Mouse (Mus musculus) bone marrow macrophage, adult 2 months (primary cell): Measurements from ENCODE around the gene Bnip3. TPM values are rescaled to one million over a fixed set of nuclear protein-coding genes. Genes with fewer than 3 reads are reported as not detected.

Source experiments
- H3K27ac ChIP-seq: 2 replicates; pipeline ENCODE4 v1.5.1; 2012; ENCODE audit warnings: low read depth, low read length; ENCODE audit not compliant: insufficient read depth
- H3K4me1 ChIP-seq: 2 replicates; pipeline ENCODE4 v1.6.1; 2012; ENCODE audit warnings: low read length; ENCODE audit not compliant: control insufficient read depth, insufficient read depth
- H3K4me3 ChIP-seq: 2 replicates; pipeline ENCODE4 v1.5.1; 2012; ENCODE audit warnings: mild to moderate bottlenecking, low read length, moderate library complexity; ENCODE audit not compliant: insufficient read depth
- CTCF ChIP-seq: IDR thresholded peaks from 2 replicates; pipeline ENCODE4 v1.5.1; 2012; ENCODE audit warnings: low read depth, mild to moderate bottlenecking, low read length, moderate library complexity
- POLR2A ChIP-seq: IDR thresholded peaks from 2 replicates; pipeline ENCODE4 v1.6.1; 2012; ENCODE audit warnings: mild to moderate bottlenecking, low read depth, low read length, borderline replicate concordance
- polyA plus RNA-seq: library from polyadenylated mRNA; stranded (reverse); fragments of >200 nt; gene quantifications from 2 replicates; pipeline ENCODE4 v1.2.4, GENCODE M21; 2012; ENCODE audit not compliant: missing spikeins, insufficient read depth, insufficient read length

Bnip3 gene
- polyA plus RNA-seq, 1 experiment = 42.6 TPM

GRCm38 (mm10) chr7:138868316-138868715 is 41.0 kb downstream of the Bnip3 start:
- Histone ChIP-seq H3K27ac (no peak overlapping the region), H3K4me1 (no peaks in the 10 kb centered on the region), H3K4me3 (no peak overlapping the region)
- no peak for TF ChIP-seq CTCF
- no peak for TF ChIP-seq POLR2A

GRCm38 (mm10) chr7:138867286-138867685 is 42.0 kb downstream of the Bnip3 start:
- no peak overlapping the region for H3K27ac ChIP-seq
- H3K4me1 ChIP-seq = no peaks in the 10 kb centered on the region
- H3K4me3 ChIP-seq = no peak overlapping the region
- TF ChIP-seq CTCF (no peak), POLR2A (no peak)

DNA sequence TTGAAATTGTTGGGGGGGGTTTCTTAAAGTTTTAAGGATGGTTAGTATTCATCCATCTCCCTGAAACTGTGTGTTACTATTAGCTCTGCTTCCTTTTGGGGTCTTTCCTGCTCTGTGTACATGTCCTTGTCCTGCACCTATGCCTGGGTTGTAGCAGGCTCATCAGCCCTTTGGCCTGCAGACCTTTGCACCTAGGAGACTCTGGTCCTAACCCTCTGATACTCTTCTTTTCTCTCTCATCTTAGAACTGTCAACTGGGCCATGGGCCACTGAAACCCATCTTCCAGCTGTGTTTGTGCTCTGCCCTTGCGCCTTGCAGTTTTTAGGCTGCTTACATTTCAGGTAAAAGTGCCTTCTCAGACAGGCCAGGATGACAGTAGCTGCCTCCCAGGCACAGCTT is 44.5 kb downstream of the Bnip3 start:
- no peaks in the 10 kb centered on the region for H3K4me1 ChIP-seq
- TF ChIP-seq CTCF (no peak), POLR2A (no peak)
- H3K4me3 ChIP-seq = no peak overlapping the region

GRCm38 (mm10) chr7:138863950-138864572 is 45.3 kb downstream of the Bnip3 start:
- Histone ChIP-seq H3K4me1 (no peaks in the 10 kb centered on the region), H3K4me3 (no peak overlapping the region), H3K27ac (no peak overlapping the region)
- TF ChIP-seq CTCF = no peak
- no peak for TF ChIP-seq POLR2A

More for the DNA sequence above, 44.5 kb downstream of the Bnip3 start:
- H3K27ac ChIP-seq = no peak overlapping the region

- H3K4me1 ChIP-seq = 0 out of 2 replicates have a peak, but pooled peaks cover 2% of the 10 kb centered on the region
- no peak overlapping the region for H3K4me3 ChIP-seq
- H3K27ac ChIP-seq = no peak overlapping the region
- TF ChIP-seq CTCF (no peak), POLR2A (no peak)
Observed at GRCm38 (mm10) chr7:138856670-138857069, 52.6 kb downstream of the Bnip3 start.

DNA sequence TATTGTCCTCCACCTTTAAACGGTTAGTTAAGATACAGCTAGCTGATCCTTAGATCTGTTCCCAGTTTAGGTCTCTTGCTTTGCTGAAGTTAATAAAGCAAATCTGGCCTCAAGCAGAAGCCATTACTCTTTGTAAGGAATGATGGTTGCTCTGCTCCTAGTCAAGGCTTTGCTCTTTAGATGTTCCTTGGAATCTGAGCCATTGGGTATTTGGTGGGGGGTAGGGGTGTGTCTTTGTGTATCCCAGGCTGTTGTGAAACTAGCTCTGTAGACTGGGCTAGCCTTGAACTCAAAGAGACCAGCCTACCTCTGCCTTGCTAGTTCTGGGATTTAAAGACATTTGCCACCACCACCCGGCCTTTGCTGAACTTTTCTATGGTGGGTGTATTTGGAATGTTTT is 55.1 kb downstream of the Bnip3 start:
- TF ChIP-seq POLR2A (no peak), CTCF (no peak)
- H3K27ac ChIP-seq = no peak overlapping the region
- H3K4me1 ChIP-seq = 0 out of 2 replicates have a peak, but pooled peaks cover 2% of the 10 kb centered on the region
- no peak overlapping the region for H3K4me3 ChIP-seq

GRCm38 (mm10) chr7:138853417-138854031 is 55.8 kb downstream of the Bnip3 start:
- TF ChIP-seq CTCF (no peak), POLR2A (no peak)
- Histone ChIP-seq H3K4me3 (no peak overlapping the region), H3K4me1 (peaks cover 2% of the 10 kb centered on the region; the same call in 1 of the 2 replicates), H3K27ac (no peak overlapping the region)

- no peak overlapping the region for H3K4me3 ChIP-seq
- H3K27ac ChIP-seq = no peak overlapping the region
- TF ChIP-seq CTCF (no peak), POLR2A (no peak)
- H3K4me1 ChIP-seq = peaks cover 10% of the 10 kb centered on the region
Observed at GRCm38 (mm10) chr7:138850083-138850482, 59.2 kb downstream of the Bnip3 start.

DNA sequence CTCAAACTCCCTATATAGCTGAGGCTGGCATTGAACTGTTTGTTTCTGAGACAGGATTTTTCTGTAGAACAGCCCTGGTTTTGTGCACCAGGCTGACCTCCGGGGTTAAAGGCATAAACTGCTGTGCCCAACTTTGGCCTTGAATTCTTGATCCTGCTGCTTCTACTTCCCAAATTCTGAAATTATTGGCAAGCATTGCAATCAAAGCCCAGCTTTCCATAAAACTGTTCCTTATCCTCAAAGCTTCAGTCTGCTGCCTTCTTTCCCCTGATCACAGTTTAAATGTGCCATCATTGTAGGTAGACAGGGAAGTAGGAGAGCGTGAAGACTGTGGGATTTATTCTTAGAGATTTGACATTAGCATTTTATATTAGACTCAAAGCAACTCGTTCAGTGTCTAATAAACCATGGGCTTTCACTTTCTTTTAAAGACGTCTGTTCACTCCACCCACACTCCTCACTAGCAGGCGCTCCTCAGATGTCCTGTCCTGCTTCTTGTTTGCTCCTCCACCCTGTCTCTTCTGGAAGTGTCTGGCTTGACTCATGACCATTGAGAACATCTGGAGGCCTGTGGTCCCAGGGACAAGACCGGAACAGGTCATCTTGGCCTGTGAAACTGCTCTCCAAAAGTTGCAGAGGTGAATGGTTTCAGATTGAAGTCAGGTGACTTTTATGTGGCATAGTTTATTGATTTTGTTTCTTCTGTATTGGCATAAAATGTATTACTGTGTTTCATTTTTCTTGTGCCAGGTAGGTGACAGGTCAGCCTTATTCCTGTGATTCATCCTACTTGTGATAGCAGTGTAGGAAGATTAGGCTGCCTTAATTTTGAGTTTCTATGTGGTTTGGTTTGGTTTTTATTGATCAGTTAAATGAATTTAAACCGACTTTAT is 61.0 kb downstream of the Bnip3 start:
- H3K27ac ChIP-seq = no peak overlapping the region
- TF ChIP-seq POLR2A = no peak
- no peak for TF ChIP-seq CTCF
- H3K4me1 ChIP-seq = peaks cover 18% of the 10 kb centered on the region
- no peak overlapping the region for H3K4me3 ChIP-seq
